Mouse (Mus musculus) embryonic facial prominence, embryonic 14.5 days (tissue): ENCODE results near the gene Glrx2. TPM values are rescaled to one million over a fixed set of nuclear protein-coding genes. Genes with fewer than 3 reads are reported as not detected.

Experiments
- polyA plus RNA-seq: library from polyadenylated mRNA; unstranded; fragments of >200 nt; fragmentation: Nextera tagmentation; extraction: Ambion mirVana; gene quantifications from 2 replicates; pipeline ENCODE4 v1.2.1, GENCODE M21; 2014

Glrx2 gene
- polyA plus RNA-seq, 1 experiment from 2014 or later, result 71.6 TPM

Other genes starting within 250 kb of the Glrx2 start
- gene B3galt2, start 75.7 kb upstream of the Glrx2 start, polyA plus RNA-seq, result 2.2 and 2.3 TPM in 2 replicates
- 23.7 and 25.7 TPM in 2 replicates for gene Cdc73, start 13.4 kb upstream of the Glrx2 start, polyA plus RNA-seq
- gene Trove2, start 60.7 kb downstream of the Glrx2 start, polyA plus RNA-seq, result 17.4 and 19.4 TPM in 2 replicates
- gene Uchl5, start 60.9 kb downstream of the Glrx2 start, polyA plus RNA-seq, result 56.1 and 68.9 TPM in 2 replicates